Mouse (Mus musculus) myocyte (in vitro differentiated cells): ENCODE measurements around the gene Epn1.

Experiments used
- POLR2A ChIP-seq: IDR thresholded peaks from one replicate; pipeline ENCODE4 v1.6.1; 2011; ENCODE audit warnings: low read depth, mild to moderate bottlenecking, control low read depth, moderate library complexity; ENCODE audit not compliant: insufficient read length
- USF1 ChIP-seq: IDR thresholded peaks from one replicate; pipeline ENCODE4 v1.6.1; 2011; ENCODE audit warnings: low read depth, mild to moderate bottlenecking, control low read depth, moderate library complexity

DNA sequence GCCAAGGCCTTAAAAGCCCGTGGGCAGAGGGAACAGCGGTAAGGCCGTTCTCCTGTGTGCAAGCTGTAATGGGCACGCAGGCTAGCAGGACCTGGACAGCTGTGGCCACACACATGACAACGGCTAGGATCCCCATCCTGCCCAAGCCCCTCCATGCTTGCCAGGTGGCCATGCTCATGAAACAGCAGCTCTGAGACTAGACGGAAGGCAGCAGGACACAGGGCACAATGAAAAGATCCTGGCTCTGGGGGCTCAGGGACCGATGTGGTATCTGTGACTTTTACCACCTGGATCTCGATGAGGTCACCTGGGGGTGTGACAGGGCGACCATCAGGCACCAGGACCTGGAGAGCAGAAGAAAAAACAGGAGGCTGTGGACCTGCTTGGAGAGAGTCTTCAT lies 43.9 kb upstream of the Epn1 start:
- TF ChIP-seq POLR2A = no peak
- TF ChIP-seq USF1 = no peak
